Mouse (Mus musculus) CH12.LX (cell line): Measurements from ENCODE around the gene Gm9913. TPM values are rescaled to one million over a fixed set of nuclear protein-coding genes. Genes with fewer than 3 reads are reported as not detected.

Experiments
- DNase-seq: peaks from one replicate; pipeline ENCODE4 v3.0.0-alpha.2; 2013; ENCODE audit errors: extremely low read depth
- H3K27ac ChIP-seq: 2 replicates; pipeline ENCODE4 v1.5.1; 2012; ENCODE audit warnings: low read depth, mild to moderate bottlenecking, control low read depth, moderate library complexity; ENCODE audit not compliant: insufficient read depth
- H3K27me3 ChIP-seq: replicated peaks from 2 replicates; pipeline ENCODE3; 2012; ENCODE audit warnings: inconsistent platforms
- H3K36me3 ChIP-seq, 2 experiments: replicated peaks in 1 of 2; 2 replicates each; pipeline versions ENCODE3 to v1.6.1; 2012; ENCODE audit warnings: inconsistent platforms in 1 of 2, low read length in 1 of 2, mild to moderate bottlenecking in 1 of 2, mixed read lengths in 1 of 2, moderate library complexity in 1 of 2; ENCODE audit not compliant: control insufficient read depth in 1 of 2, insufficient read depth in 1 of 2
- H3K4me1 ChIP-seq, 2 experiments: 2 replicates each; pipeline ENCODE4 v1.6.1; 2012; ENCODE audit warnings: inconsistent platforms in 1 of 2, moderate library complexity in 1 of 2; ENCODE audit not compliant: insufficient read depth in 2 of 2, control insufficient read depth in 1 of 2
- H3K4me2 ChIP-seq: 2 replicates; pipeline ENCODE4 v1.6.1; 2012; ENCODE audit warnings: low read depth, mild to moderate bottlenecking, control low read depth; ENCODE audit not compliant: poor library complexity, insufficient read depth, severe bottlenecking
- H3K4me3 ChIP-seq, 3 experiments: fragments of 150-350 bp in 1 of 3; sonication (generic) in 1 of 3; replicated peaks in 1 of 3; 2 replicates each; pipeline versions ENCODE3 to v1.5.1; 2011 to 2012; ENCODE audit warnings: low read depth in 2 of 3, low read length in 2 of 3, mild to moderate bottlenecking in 2 of 3, moderate library complexity in 2 of 3, control low read depth in 1 of 3, improper control_type of control experiment in 1 of 3, inconsistent platforms in 1 of 3, mixed read lengths in 1 of 3; ENCODE audit not compliant: poor library complexity in 1 of 3
- H3K79me2 ChIP-seq: replicated peaks from 2 replicates; pipeline ENCODE4 v1.6.1; 2012; ENCODE audit warnings: mild to moderate bottlenecking, moderate library complexity; ENCODE audit not compliant: control insufficient read depth, poor library complexity, insufficient read depth, severe bottlenecking; ENCODE audit errors: extremely low read depth
- H3K9ac ChIP-seq: 2 replicates; pipeline ENCODE4 v1.6.1; 2012; ENCODE audit warnings: low read depth, mild to moderate bottlenecking, control low read depth, moderate library complexity; ENCODE audit not compliant: insufficient read depth
- H3K9me3 ChIP-seq: replicated peaks from 2 replicates; pipeline ENCODE3; 2012; ENCODE audit warnings: low read length, inconsistent platforms, mixed read lengths
- CHD1 ChIP-seq: IDR thresholded peaks from 2 replicates; pipeline ENCODE4 v1.6.1; 2012; ENCODE audit warnings: low read depth, low read length, improper control_type of control experiment, inconsistent platforms
- CHD2 ChIP-seq: IDR thresholded peaks from 2 replicates; pipeline ENCODE4 v1.6.1; 2011; ENCODE audit warnings: low read length, improper control_type of control experiment
- CTCF ChIP-seq, 2 experiments: IDR thresholded peaks in 1 of 2; conservative IDR thresholded peaks in 1 of 2; 2 replicates each; pipeline ENCODE4 v1.5.1; 2011 to 2012; ENCODE audit warnings: low read depth in 2 of 2, low read length in 2 of 2, improper control_type of control experiment in 1 of 2, inconsistent platforms in 1 of 2, mild to moderate bottlenecking in 1 of 2, moderate library complexity in 1 of 2
- ELF1 ChIP-seq: IDR thresholded peaks from 2 replicates; pipeline ENCODE4 v1.6.1; 2014; ENCODE audit warnings: low read depth, mild to moderate bottlenecking, inconsistent platforms, low read length, improper control_type of control experiment
- EP300 ChIP-seq: IDR thresholded peaks from 2 replicates; pipeline ENCODE4 v1.6.1; 2011; ENCODE audit warnings: low read length, improper control_type of control experiment
- GABPA ChIP-seq: IDR thresholded peaks from 2 replicates; pipeline ENCODE4 v1.6.1; 2012; ENCODE audit warnings: low read depth, low read length, improper control_type of control experiment, inconsistent platforms; ENCODE audit not compliant: insufficient replicate concordance
- IRF4 ChIP-seq: IDR thresholded peaks from 2 replicates; pipeline ENCODE4 v1.6.1; 2014; ENCODE audit warnings: low read depth, mild to moderate bottlenecking, inconsistent platforms, low read length, improper control_type of control experiment
- JUND ChIP-seq: conservative IDR thresholded peaks from 2 replicates; pipeline ENCODE4 v1.6.1; 2011; ENCODE audit warnings: low read depth, low read length, improper control_type of control experiment
- KAT2A ChIP-seq: IDR thresholded peaks from 2 replicates; pipeline ENCODE4 v1.6.1; 2012; ENCODE audit warnings: low read length, improper control_type of control experiment, inconsistent platforms; ENCODE audit not compliant: insufficient replicate concordance
- MAX ChIP-seq: IDR thresholded peaks from 2 replicates; pipeline ENCODE4 v1.6.1; 2011; ENCODE audit warnings: low read length, improper control_type of control experiment
- MAZ ChIP-seq: IDR thresholded peaks from 2 replicates; pipeline ENCODE4 v1.6.1; 2012; ENCODE audit warnings: low read depth, mild to moderate bottlenecking, inconsistent platforms, low read length, improper control_type of control experiment, moderate library complexity
- MEF2A ChIP-seq: IDR thresholded peaks from 2 replicates; pipeline ENCODE4 v1.6.1; 2014; ENCODE audit warnings: low read depth, mild to moderate bottlenecking, inconsistent platforms, low read length, improper control_type of control experiment, borderline replicate concordance
- MXI1 ChIP-seq: IDR thresholded peaks from 2 replicates; pipeline ENCODE4 v1.6.1; 2011; ENCODE audit warnings: mild to moderate bottlenecking, low read depth, low read length, improper control_type of control experiment
- MYC ChIP-seq: IDR thresholded peaks from 2 replicates; pipeline ENCODE4 v1.6.1; 2011; ENCODE audit warnings: low read depth, mild to moderate bottlenecking, improper control_type of control experiment, low read length
- POLR2A ChIP-seq: IDR thresholded peaks from 2 replicates; pipeline ENCODE4 v1.6.1; 2011; ENCODE audit warnings: low read depth, mild to moderate bottlenecking, improper control_type of control experiment, low read length
- POLR2AphosphoS2 ChIP-seq: IDR thresholded peaks from 2 replicates; pipeline ENCODE4 v1.6.1; 2011; ENCODE audit warnings: low read depth, low read length, improper control_type of control experiment
- TBP ChIP-seq: conservative IDR thresholded peaks from 2 replicates; pipeline ENCODE4 v1.6.1; 2011; ENCODE audit warnings: low read depth, low read length, improper control_type of control experiment
- USF1 ChIP-seq: IDR thresholded peaks from 2 replicates; pipeline ENCODE4 v1.6.1; 2014; ENCODE audit warnings: low read depth, mild to moderate bottlenecking, inconsistent platforms, low read length, improper control_type of control experiment
- USF2 ChIP-seq: conservative IDR thresholded peaks from 2 replicates; pipeline ENCODE4 v1.6.1; 2011; ENCODE audit warnings: low read depth, low read length, improper control_type of control experiment
- ZMIZ1 ChIP-seq: IDR thresholded peaks from 2 replicates; pipeline ENCODE4 v1.6.1; 2012; ENCODE audit warnings: low read depth, mild to moderate bottlenecking, inconsistent platforms, low read length, improper control_type of control experiment
- ZNF384 ChIP-seq: IDR thresholded peaks from 2 replicates; pipeline ENCODE4 v1.6.1; 2012; ENCODE audit warnings: low read depth, low read length, improper control_type of control experiment, inconsistent platforms
- dilution Hi-C: fragments of 300-500 bp; cut with MboI; formaldehyde crosslinking; loops from 2 replicates; pipeline ENCODE4 v1.14.3; 2020; ENCODE audit warnings: low sequenced_read_pairs; ENCODE audit not compliant: extremely low pct_unique_long_range_greater_than_20kb, extremely low pct_ligation_motif_present
- in situ Hi-C: fragments of 300-500 bp; cut with MboI; formaldehyde crosslinking; loops from 3 replicates; pipeline ENCODE4 v1.14.3; 2019; ENCODE audit warnings: low sequenced_read_pairs, low pct_ligation_motif_present, low pct_unique_long_range_greater_than_20kb, mixed read lengths
- polyA plus RNA-seq: library from polyadenylated mRNA; unstranded; fragments of >175 nt; gene quantifications from 2 replicates; pipeline ENCODE4 v1.2.1, GENCODE M21; 2012; ENCODE audit warnings: low read depth; ENCODE audit not compliant: insufficient read length
- total RNA-seq, 2 experiments: library from RNA; depleted of rRNA; stranded (reverse); fragments of 300-350 nt in 1 of 2; fragments of >200 nt in 1 of 2; gene quantifications; 2 replicates each; pipeline ENCODE4 v1.2.3; 2012 to 2014

The Gm9913 gene
- total and polyA plus RNA-seq, 3 experiments, result not detected

- DNase-seq, result no peak
- H3K9me3 ChIP-seq, result peaks cover 8% of the 10 kb centered on the region
- H3K4me3 ChIP-seq, result no peak overlapping the region
- dilution Hi-C loops (no loop called here), in situ Hi-C loops (no loop called here)
- TF ChIP-seq MEF2A (no peak), IRF4 (no peak), USF2 (no peak), CHD1 (no peak), POLR2AphosphoS2 (no peak), GABPA (no peak), EP300 (no peak), ELF1 (no peak), MXI1 (no peak), CTCF (conservative IDR thresholded peaks at IDR 0.05 in 1 of 2, IDR thresholded peaks at IDR 0.05 in 1 of 2; ENCODE audit: low read depth in 2 of 2, low read length in 2 of 2) (no peak), MYC (no peak), ZNF384 (no peak), MAX (no peak), ZMIZ1 (no peak), CHD2 (no peak), POLR2A (no peak), KAT2A (no peak), MAZ (no peak), TBP (no peak), USF1 (no peak)
- H3K79me2 ChIP-seq, result no peaks in the 10 kb centered on the region
- no peaks in the 10 kb centered on the region for H3K27me3 ChIP-seq
- H3K27ac ChIP-seq, result no peak overlapping the region
- peaks cover 0 to 2% of the 10 kb centered on the region in 2 experiments; a peak in 1 of 4 replicates for H3K4me1 ChIP-seq
- no peaks in the 10 kb centered on the region for H3K36me3 ChIP-seq
- H3K4me2 ChIP-seq, result no peak overlapping the region
- H3K9ac ChIP-seq, result no peak overlapping the region
Observed at GRCm38 (mm10) chr2:125505746-125506315, 942 bp downstream of the Gm9913 start.

DNA sequence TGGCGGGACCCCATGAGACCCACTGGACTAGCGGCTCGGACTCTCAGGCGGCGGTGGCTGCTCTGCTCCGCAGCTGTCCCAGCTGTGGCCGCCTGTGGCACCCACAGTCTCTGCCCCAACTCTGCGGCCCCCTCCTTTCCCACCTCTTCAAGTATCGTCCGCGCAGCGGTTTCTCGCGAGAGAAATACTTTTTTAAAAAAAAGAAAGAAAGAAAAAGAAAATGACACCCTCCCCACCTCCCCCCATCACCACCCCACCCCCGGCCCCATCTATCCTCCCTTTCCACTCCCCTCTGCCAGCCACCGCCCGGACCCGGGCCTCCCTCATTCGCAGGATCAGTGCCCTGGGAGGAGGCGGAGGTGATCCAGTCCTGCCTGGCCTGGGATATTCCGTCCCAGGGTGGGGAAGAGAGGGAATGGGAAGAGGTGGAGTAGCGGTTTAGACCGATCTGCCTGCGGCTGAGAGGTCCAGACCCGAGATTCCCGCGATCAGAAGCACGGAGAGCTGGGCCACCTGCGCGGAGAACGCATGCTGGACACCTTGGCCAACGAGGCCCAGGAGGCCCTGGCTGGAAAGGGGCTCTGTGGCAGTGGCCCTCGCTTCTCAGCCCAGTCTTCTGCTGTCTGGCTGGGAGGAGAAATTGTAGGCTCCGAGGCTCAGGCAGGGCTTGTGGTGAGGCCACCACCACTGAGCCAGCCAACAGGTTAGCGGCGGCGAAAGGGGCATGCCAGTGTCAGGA lies 1.6 kb downstream of the Gm9913 start:
- dilution Hi-C loops, result no loop called here
- in situ Hi-C loops, result no loop called here
- no peak for TF ChIP-seq JUND
- no peaks in the 10 kb centered on the region for H3K36me3 ChIP-seq
- H3K27ac ChIP-seq, result no peak overlapping the region
- H3K27me3 ChIP-seq, result no peaks in the 10 kb centered on the region
- H3K4me1 ChIP-seq, result peaks cover 0 to under 1% of the 10 kb centered on the region in 2 experiments; a peak in 1 of 4 replicates
- H3K79me2 ChIP-seq, result no peaks in the 10 kb centered on the region
- no peak overlapping the region for H3K4me3 ChIP-seq
- no peak overlapping the region for H3K4me2 ChIP-seq
- no peak overlapping the region for H3K9ac ChIP-seq
- H3K9me3 ChIP-seq, result peaks cover 8% of the 10 kb centered on the region
- DNase-seq, result no peak
